Mouse (Mus musculus) heart, embryonic 12.5 days (tissue): Measurements from ENCODE around the gene Ppard. TPM values are rescaled to one million over a fixed set of nuclear protein-coding genes. Genes with fewer than 3 reads are reported as not detected.
"Not testable (repeated sequence)": the region's sequence is repeated elsewhere in the genome, so short reads cannot be mapped to it uniquely, and the experiment has no call there.

ENCODE experiments used
- ATAC-seq: fragments of 200-750 bp; cut with Nextera tagmentation; 2 replicates; pipeline ENCODE4 v1.8.0; 2017; ENCODE audit warnings: moderate TSS enrichment, moderate library complexity; ENCODE audit not compliant: insufficient number of reproducible peaks, low FRiP score
- H3K27ac ChIP-seq: fragments of 300-500 bp; sonication (generic); 2 replicates; pipeline ENCODE4 v1.5.1; 2016; ENCODE audit warnings: mild to moderate bottlenecking, moderate library complexity; ENCODE audit not compliant: poor library complexity, severe bottlenecking
- H3K27me3 ChIP-seq: fragments of 300-500 bp; sonication (generic); replicated peaks from 2 replicates; pipeline ENCODE4 v1.6.1; 2016; ENCODE audit warnings: mild to moderate bottlenecking, moderate library complexity
- H3K36me3 ChIP-seq: fragments of 300-500 bp; sonication (generic); 2 replicates; pipeline ENCODE4 v1.6.1; 2016; ENCODE audit warnings: mild to moderate bottlenecking, moderate library complexity
- H3K4me1 ChIP-seq: fragments of 300-500 bp; sonication (generic); replicated peaks from 2 replicates; pipeline ENCODE4 v1.6.1; 2016; ENCODE audit warnings: mild to moderate bottlenecking
- H3K4me2 ChIP-seq: fragments of 300-500 bp; sonication (generic); 2 replicates; pipeline ENCODE4 v1.6.1; 2016; ENCODE audit warnings: mild to moderate bottlenecking, moderate library complexity
- H3K4me3 ChIP-seq: fragments of 300-500 bp; sonication (generic); 2 replicates; pipeline ENCODE4 v1.5.1; 2016; ENCODE audit warnings: mild to moderate bottlenecking
- H3K9ac ChIP-seq: fragments of 300-500 bp; sonication (generic); 2 replicates; pipeline ENCODE4 v1.6.1; 2016; ENCODE audit warnings: mild to moderate bottlenecking, moderate library complexity
- H3K9me3 ChIP-seq: fragments of 300-500 bp; sonication (generic); replicated peaks from 2 replicates; pipeline ENCODE4 v1.6.1; 2016; ENCODE audit warnings: mild to moderate bottlenecking, moderate library complexity
- WGBS: fragments of 180-500 bp; shearing (Covaris S2); methylation state at CpG from one replicate; pipeline ENCODE4 v1.1.7; 2016; 5-methylcytosine and 5-hydroxymethylcytosine counted together
- polyA plus RNA-seq: library from polyadenylated mRNA; unstranded; fragments of >200 nt; fragmentation: Nextera tagmentation; extraction: Ambion mirVana; gene quantifications from 2 replicates; pipeline ENCODE4 v1.2.1, GENCODE M21; 2016

The Ppard gene
- polyA plus RNA-seq, 1 experiment from 2014 or later, result 1.4 TPM

DNA sequence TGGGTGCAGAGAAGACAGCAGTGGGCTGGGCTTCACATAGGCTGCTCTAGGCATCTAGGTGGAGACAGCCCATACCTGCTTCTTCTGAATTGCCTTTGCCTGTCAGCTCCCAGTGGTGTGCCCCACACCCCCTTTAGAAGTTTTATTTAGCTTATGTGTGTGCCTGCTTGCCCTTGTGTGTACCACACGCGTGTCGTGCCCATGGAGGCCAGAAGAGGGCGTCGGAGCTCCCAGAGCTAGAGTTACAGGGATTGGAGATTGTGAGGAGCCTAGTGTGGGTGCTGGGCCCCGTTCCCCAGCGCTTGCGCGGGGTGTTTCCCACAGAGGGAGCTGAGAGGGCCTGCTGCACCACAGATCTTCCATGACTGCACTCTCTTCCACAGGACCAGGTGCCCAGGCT lies 84.0 kb downstream of the Ppard start:
- H3K36me3 ChIP-seq, result peaks cover 56% of the 10 kb centered on the region

GRCm38 (mm10) chr17:28317091-28317490 lies 84.6 kb downstream of the Ppard start:
- H3K9me3 ChIP-seq, result no peaks in the 10 kb centered on the region
- H3K9ac ChIP-seq, result no peak overlapping the region; the same call in 1 of the 2 replicates
- no peak overlapping the region for H3K27ac ChIP-seq
- peaks cover 20% of the 10 kb centered on the region for H3K4me1 ChIP-seq
- H3K4me2 ChIP-seq, result no peak overlapping the region
- no peak overlapping the region for H3K4me3 ChIP-seq
- no peaks in the 10 kb centered on the region for H3K27me3 ChIP-seq
- no peak for ATAC-seq
- H3K36me3 ChIP-seq, result peaks cover 61% of the 10 kb centered on the region
- 79% methylated on average over 8 of the region's 8 CpGs for WGBS

More for the DNA sequence above, 84.0 kb downstream of the Ppard start:
- Histone ChIP-seq H3K9me3 (no peaks in the 10 kb centered on the region), H3K27ac (no peak overlapping the region), H3K9ac (no peak overlapping the region), H3K4me2 (no peak overlapping the region), H3K4me1 (peaks cover 20% of the 10 kb centered on the region), H3K27me3 (no peaks in the 10 kb centered on the region), H3K4me3 (no peak overlapping the region)
- WGBS, result 90% methylated on average over 9 of the region's 9 CpGs
- no peak for ATAC-seq

GRCm38 (mm10) chr17:28317725-28318124 lies 85.2 kb downstream of the Ppard start:
- Histone ChIP-seq H3K27ac (no peak overlapping the region), H3K4me1 (peaks cover 18% of the 10 kb centered on the region), H3K4me2 (no peak overlapping the region), H3K27me3 (no peaks in the 10 kb centered on the region), H3K36me3 (peaks cover 67% of the 10 kb centered on the region), H3K4me3 (no peak overlapping the region), H3K9ac (no peak overlapping the region), H3K9me3 (no peaks in the 10 kb centered on the region)
- 86% methylated on average over 9 of the region's 9 CpGs for WGBS
- no peak for ATAC-seq

DNA sequence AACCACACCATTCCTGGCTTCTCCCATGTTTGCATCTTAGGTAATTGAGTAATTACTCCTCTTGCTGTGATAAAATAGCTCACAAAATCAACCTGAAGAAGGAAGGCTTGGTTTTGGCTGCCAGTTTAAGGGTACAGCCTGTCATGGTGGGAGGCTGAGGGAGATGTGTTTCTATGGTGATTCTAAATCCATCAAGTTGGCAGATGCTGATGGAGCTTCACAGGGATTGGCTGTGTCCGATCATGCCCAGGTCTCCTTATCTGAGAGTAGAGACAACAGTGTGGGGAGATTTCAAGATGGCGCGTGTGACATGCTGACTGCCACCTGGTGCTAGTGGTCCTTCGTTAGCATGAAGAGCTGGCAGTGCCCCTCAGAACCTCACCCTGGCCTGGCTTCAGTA lies 89.2 kb downstream of the Ppard start:
- WGBS, result 88% methylated on average over 4 of the region's 4 CpGs
- no peaks in the 10 kb centered on the region for H3K4me1 ChIP-seq
- H3K4me3 ChIP-seq, result no peak overlapping the region
- H3K27ac ChIP-seq, result no peak overlapping the region
- ATAC-seq, result no peak
- H3K27me3 ChIP-seq, result no peaks in the 10 kb centered on the region
- peaks cover 79% of the 10 kb centered on the region for H3K36me3 ChIP-seq
- H3K4me2 ChIP-seq, result no peak overlapping the region
- H3K9ac ChIP-seq, result no peak overlapping the region
- no peaks in the 10 kb centered on the region for H3K9me3 ChIP-seq

GRCm38 (mm10) chr17:28323786-28324185 lies 91.3 kb downstream of the Ppard start:
- H3K36me3 ChIP-seq, result peaks cover 59% of the 10 kb centered on the region
- WGBS, result 83% methylated on average over 8 of the region's 8 CpGs

GRCm38 (mm10) chr17:28324416-28324815 lies 91.9 kb downstream of the Ppard start:
- not testable (repeated sequence) for H3K9ac ChIP-seq, H3K27ac ChIP-seq, H3K4me2 ChIP-seq, ATAC-seq, H3K9me3 ChIP-seq, H3K4me1 ChIP-seq, H3K4me3 ChIP-seq, H3K27me3 ChIP-seq
- H3K36me3 ChIP-seq, result peaks cover 55% of the 10 kb centered on the region
- 92% methylated on average over 7 of the region's 7 CpGs for WGBS

More at GRCm38 (mm10) chr17:28323786-28324185, 91.3 kb downstream of the Ppard start:
- H3K27me3 ChIP-seq, result no peaks in the 10 kb centered on the region
- no peaks in the 10 kb centered on the region for H3K9me3 ChIP-seq
- no peak overlapping the region for H3K4me2 ChIP-seq
- ATAC-seq, result no peak
- no peak overlapping the region for H3K27ac ChIP-seq
- no peak overlapping the region for H3K9ac ChIP-seq
- H3K4me1 ChIP-seq, result peaks cover 9% of the 10 kb centered on the region
- H3K4me3 ChIP-seq, result no peak overlapping the region

DNA sequence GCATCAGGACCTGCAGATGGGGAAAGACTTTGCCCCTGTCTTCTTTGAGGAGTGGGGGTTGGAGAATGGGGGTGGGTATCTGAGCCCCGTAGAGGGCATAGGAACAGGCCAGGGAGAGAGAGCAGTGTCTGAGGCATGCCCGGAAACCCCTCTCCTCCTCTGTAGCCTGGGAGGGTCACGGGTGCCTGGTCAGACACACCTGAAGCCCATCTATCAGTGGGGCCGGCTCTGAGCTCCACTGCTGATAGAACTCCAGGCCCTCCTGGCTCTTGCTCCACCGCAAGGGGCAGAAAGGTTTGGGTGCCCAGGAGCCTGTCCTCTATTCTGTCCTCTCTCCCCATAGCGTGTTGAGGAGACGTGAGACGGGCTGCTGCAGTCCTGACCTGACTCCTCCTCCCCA lies 93.3 kb downstream of the Ppard start:
- WGBS, result 81% methylated on average over 8 of the region's 8 CpGs
- Histone ChIP-seq H3K9ac (peak overlapping the region; percentile 32; the same call in 1 of the 2 replicates), H3K9me3 (no peaks in the 10 kb centered on the region), H3K4me1 (peaks cover 21% of the 10 kb centered on the region), H3K36me3 (peaks cover 56% of the 10 kb centered on the region), H3K27ac (no peak overlapping the region), H3K27me3 (no peaks in the 10 kb centered on the region), H3K4me3 (no peak overlapping the region), H3K4me2 (no peak overlapping the region)
- ATAC-seq, result no peak

GRCm38 (mm10) chr17:28326951-28327350 lies 94.5 kb downstream of the Ppard start:
- peak overlapping the region; percentile 72; the same call in 1 of the 2 replicates for H3K9ac ChIP-seq
- ATAC-seq, result no peak
- peaks cover 31% of the 10 kb centered on the region for H3K4me1 ChIP-seq
- no peak overlapping the region for H3K27ac ChIP-seq
- no peak overlapping the region for H3K4me3 ChIP-seq
- no peaks in the 10 kb centered on the region for H3K27me3 ChIP-seq
- no peaks in the 10 kb centered on the region for H3K9me3 ChIP-seq
- no peak overlapping the region for H3K4me2 ChIP-seq
- WGBS, result 89% methylated on average over 3 of the region's 3 CpGs
- peaks cover 57% of the 10 kb centered on the region for H3K36me3 ChIP-seq

DNA sequence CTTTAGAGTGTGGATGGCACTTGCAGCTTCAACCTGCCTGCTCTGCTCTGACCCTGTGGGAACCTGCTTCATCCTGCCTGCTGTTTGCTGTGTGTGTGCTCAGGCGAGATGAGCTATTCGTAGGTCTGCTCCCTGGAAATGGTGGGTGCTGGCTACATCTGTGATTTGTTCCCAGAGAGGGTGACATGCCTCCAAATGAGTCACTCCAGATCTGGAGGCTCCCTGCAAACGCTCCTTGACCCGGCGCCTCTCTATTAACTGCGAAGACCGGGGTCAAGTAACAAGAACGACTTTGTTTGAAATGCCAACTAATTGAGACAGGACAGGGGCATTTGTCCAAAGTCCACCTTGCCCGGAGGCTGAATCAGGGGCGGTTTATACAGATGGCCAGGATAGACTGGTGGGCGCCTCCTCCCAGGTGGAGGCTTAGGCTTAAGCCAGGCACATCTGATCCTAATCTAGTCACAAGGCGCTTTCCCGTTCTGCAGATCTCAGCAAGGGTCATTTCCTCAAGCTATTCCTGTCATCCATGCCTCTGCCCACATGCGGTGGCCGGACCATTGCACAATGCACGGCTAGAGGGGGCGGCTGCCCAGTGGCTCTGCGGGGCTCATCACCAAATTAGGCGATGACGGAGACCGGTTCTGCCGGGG lies 95.3 kb downstream of the Ppard start:
- no peaks in the 10 kb centered on the region for H3K27me3 ChIP-seq
- peaks cover 39% of the 10 kb centered on the region for H3K4me1 ChIP-seq
- H3K4me3 ChIP-seq, result peak overlapping the region; percentile 98
- H3K4me2 ChIP-seq, result peak overlapping the region; percentile 83
- peak; percentile 54 for ATAC-seq
- no peaks in the 10 kb centered on the region for H3K9me3 ChIP-seq
- peaks cover 57% of the 10 kb centered on the region for H3K36me3 ChIP-seq
- WGBS, result 9% methylated on average over 22 of the region's 22 CpGs
- H3K27ac ChIP-seq, result peak overlapping the region; percentile 94
- peak overlapping the region; percentile 72 for H3K9ac ChIP-seq

- Histone ChIP-seq H3K4me1 (peaks cover 46% of the 10 kb centered on the region), H3K27me3 (no peaks in the 10 kb centered on the region), H3K4me3 (peak within 1 kb of the TSS; percentile 98), H3K36me3 (peaks cover 63% of the 10 kb centered on the region), H3K9ac (peak within 1 kb of the TSS; percentile 100), H3K27ac (peak within 1 kb of the TSS; percentile 94), H3K9me3 (no peaks in the 10 kb centered on the region), H3K4me2 (peak within 1 kb of the TSS; percentile 83)
- under 1% methylated on average over 66 of the region's 67 CpGs for WGBS
- ATAC-seq, result peak; percentile 88
Measured at GRCm38 (mm10) chr17:28328366-28328928, 95.9 kb downstream of the Ppard start, which contains the start of gene Rpl10a. TSS of gene Rpl10a (plus strand) at chr17:28328471.

DNA sequence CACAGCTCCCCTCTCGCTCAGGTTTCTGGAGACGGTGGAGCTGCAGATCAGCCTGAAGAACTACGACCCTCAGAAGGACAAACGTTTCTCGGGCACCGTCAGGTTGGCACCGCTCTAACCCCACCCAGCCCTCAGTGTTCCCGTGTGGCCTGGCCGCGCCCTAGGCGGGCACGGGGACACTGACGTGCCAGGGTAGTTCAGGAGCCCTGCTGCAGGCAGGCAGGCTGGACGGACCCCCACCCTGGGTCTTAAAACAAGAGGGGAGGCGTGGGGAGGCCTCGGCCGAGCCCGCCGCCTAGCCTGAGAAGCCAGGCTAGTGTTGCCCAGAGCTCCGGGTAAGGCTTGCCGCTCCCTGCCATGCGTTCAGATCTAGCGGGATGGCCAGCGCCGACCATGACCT lies 96.4 kb downstream of the Ppard start:
- no peaks in the 10 kb centered on the region for H3K9me3 ChIP-seq
- peak overlapping the region; percentile 100 for H3K9ac ChIP-seq
- peak overlapping the region; percentile 83 for H3K4me2 ChIP-seq
- under 1% methylated on average over 25 of the region's 25 CpGs for WGBS
- H3K27ac ChIP-seq, result peak overlapping the region; percentile 94
- peaks cover 62% of the 10 kb centered on the region for H3K36me3 ChIP-seq
- H3K27me3 ChIP-seq, result no peaks in the 10 kb centered on the region
- peak overlapping the region; percentile 98 for H3K4me3 ChIP-seq
- ATAC-seq, result peak; percentile 12
- peaks cover 50% of the 10 kb centered on the region for H3K4me1 ChIP-seq
